Mouse (Mus musculus): ENCODE measurements around the gene Rab11fip3. TPM values are rescaled to one million over a fixed set of nuclear protein-coding genes. Genes with fewer than 3 reads are reported as not detected.

Rab11fip3 gene
- total and polyA plus RNA-seq, 3 experiments, result 29.3 to 30.5 (median 29.7) TPM

GRCm38 (mm10) chr17:25990331-25990730 is 79.0 kb downstream of the Rab11fip3 start:
- Histone ChIP-seq H3K27ac (no peak overlapping the region), H3K4me1 (ENCODE audit: control insufficient read depth, insufficient read depth, low read length) (no peaks in the 10 kb centered on the region), H3K79me2 (replicated peaks; ENCODE audit: control insufficient read depth, insufficient read depth, low read length) (no peaks in the 10 kb centered on the region), H3K9ac (ENCODE audit: low read depth, low read length) (no peak overlapping the region), H3K36me3 (ENCODE audit: control insufficient read depth, insufficient read depth, low read length) (no peaks in the 10 kb centered on the region), H3K4me3 (no peak overlapping the region), H3K27me3 (ENCODE audit: control insufficient read depth, insufficient read depth, low read length) (no peaks in the 10 kb centered on the region)
- DNase-seq, result no peak
- 77% methylated on average over 5 of the region's 5 CpGs for WGBS
- no peak for TF ChIP-seq CTCF (IDR thresholded peaks at IDR 0.05)
- intact Hi-C loops (cut with DNase I), result no loop called here

GRCm38 (mm10) chr17:25985306-25986294 is 83.8 kb downstream of the Rab11fip3 start, which contains the start of gene Capn15:
Capn15 (minus strand) TSS chr17:25985796.
- Histone ChIP-seq H3K36me3 (ENCODE audit: control insufficient read depth, insufficient read depth, low read length) (no peaks in the 10 kb centered on the region), H3K9ac (ENCODE audit: low read depth, low read length) (peak within 1 kb of the TSS; percentile 83), H3K27ac (peak within 1 kb of the TSS; percentile 94), H3K4me1 (ENCODE audit: control insufficient read depth, insufficient read depth, low read length) (peaks cover 8% of the 10 kb centered on the region), H3K79me2 (replicated peaks; ENCODE audit: control insufficient read depth, insufficient read depth, low read length) (peaks cover 2% of the 10 kb centered on the region; the same call in 1 of the 2 replicates), H3K4me3 (peak within 1 kb of the TSS; percentile 98), H3K27me3 (ENCODE audit: control insufficient read depth, insufficient read depth, low read length) (no peaks in the 10 kb centered on the region)
- under 1% methylated on average over 91 of the region's 91 CpGs for WGBS
- TF ChIP-seq POLR2A (IDR thresholded peaks at IDR 0.05; ENCODE audit: insufficient read depth, low read depth, low read length) (peak; percentile 72), CTCF (IDR thresholded peaks at IDR 0.05) (no peak)
- intact Hi-C loops (cut with DNase I), result loop anchor here (2.0 to 5.0 kb wide), 2 partner anchors 45 to 93 kb away; no protein-coding TSS in a partner anchor
- DNase-seq, result peak; percentile 94 to 96

GRCm38 (mm10) chr17:25984556-25985305 is 84.6 kb downstream of the Rab11fip3 start:
- intact Hi-C loops (cut with DNase I), result loop anchor here (5.0 kb wide), 1 partner anchor 92 kb away; no protein-coding TSS in a partner anchor
- 9% methylated on average over 17 of the region's 17 CpGs for WGBS

GRCm38 (mm10) chr17:25984066-25984465 is 85.3 kb downstream of the Rab11fip3 start:
- intact Hi-C loops (cut with DNase I), result no loop called here
- WGBS, result 100% methylated on average over 1 of the region's 1 CpGs
- no peak for DNase-seq
- Histone ChIP-seq H3K9ac (ENCODE audit: low read depth, low read length) (no peak overlapping the region), H3K27ac (no peak overlapping the region), H3K4me1 (ENCODE audit: control insufficient read depth, insufficient read depth, low read length) (peaks cover 12% of the 10 kb centered on the region), H3K27me3 (ENCODE audit: control insufficient read depth, insufficient read depth, low read length) (no peaks in the 10 kb centered on the region), H3K4me3 (no peak overlapping the region), H3K79me2 (replicated peaks; ENCODE audit: control insufficient read depth, insufficient read depth, low read length) (peaks cover 3% of the 10 kb centered on the region; the same call in 1 of the 2 replicates), H3K36me3 (ENCODE audit: control insufficient read depth, insufficient read depth, low read length) (no peaks in the 10 kb centered on the region)
- TF ChIP-seq EP300 (IDR thresholded peaks at IDR 0.05; ENCODE audit: insufficient read depth, low read depth, low read length) (no peak), POLR2A (IDR thresholded peaks at IDR 0.05; ENCODE audit: insufficient read depth, low read depth, low read length) (no peak), CTCF (IDR thresholded peaks at IDR 0.05) (no peak)

More at GRCm38 (mm10) chr17:25984556-25985305, 84.6 kb downstream of the Rab11fip3 start:
- DNase-seq, result no peak
- Histone ChIP-seq H3K9ac (ENCODE audit: low read depth, low read length) (peak overlapping the region; percentile 83), H3K79me2 (replicated peaks; ENCODE audit: control insufficient read depth, insufficient read depth, low read length) (peaks cover 2% of the 10 kb centered on the region; the same call in 1 of the 2 replicates), H3K4me1 (ENCODE audit: control insufficient read depth, insufficient read depth, low read length) (peaks cover 12% of the 10 kb centered on the region), H3K27me3 (ENCODE audit: control insufficient read depth, insufficient read depth, low read length) (no peaks in the 10 kb centered on the region), H3K4me3 (peak overlapping the region; percentile 98), H3K27ac (peak overlapping the region; percentile 94), H3K36me3 (ENCODE audit: control insufficient read depth, insufficient read depth, low read length) (no peaks in the 10 kb centered on the region)
- TF ChIP-seq CTCF (IDR thresholded peaks at IDR 0.05) (no peak), EP300 (IDR thresholded peaks at IDR 0.05; ENCODE audit: insufficient read depth, low read depth, low read length) (no peak), POLR2A (IDR thresholded peaks at IDR 0.05; ENCODE audit: insufficient read depth, low read depth, low read length) (no peak)

- no peak for TF ChIP-seq POLR2A (IDR thresholded peaks at IDR 0.05; ENCODE audit: insufficient read depth, low read depth, low read length)
- Histone ChIP-seq H3K27ac (no peak overlapping the region), H3K9ac (ENCODE audit: low read depth, low read length) (no peak overlapping the region), H3K79me2 (replicated peaks; ENCODE audit: control insufficient read depth, insufficient read depth, low read length) (peaks cover 3% of the 10 kb centered on the region; the same call in 1 of the 2 replicates), H3K4me1 (ENCODE audit: control insufficient read depth, insufficient read depth, low read length) (peaks cover 12% of the 10 kb centered on the region), H3K27me3 (ENCODE audit: control insufficient read depth, insufficient read depth, low read length) (no peaks in the 10 kb centered on the region), H3K36me3 (ENCODE audit: control insufficient read depth, insufficient read depth, low read length) (no peaks in the 10 kb centered on the region), H3K4me3 (no peak overlapping the region)
- intact Hi-C loops (cut with DNase I), result loop anchor here (2.0 kb wide), 1 partner anchor 26 kb away; no protein-coding TSS in a partner anchor
- no peak for DNase-seq
- WGBS, result 87% methylated on average over 3 of the region's 3 CpGs
These were observed 86.4 kb downstream of the Rab11fip3 start for GRCm38 (mm10) chr17:25982913-25983312.
